Mouse (Mus musculus) thymus, adult 2 months (tissue): ENCODE data around the gene Krt24. TPM values are rescaled to one million over a fixed set of nuclear protein-coding genes. Genes with fewer than 3 reads are reported as not detected.

Source experiments
- DNase-seq: peaks from one replicate; pipeline ENCODE4 v3.0.0; 2021
- H3K27ac ChIP-seq: fragments of 200-500 bp; 2 replicates; pipeline ENCODE4 v1.5.1; 2012; ENCODE audit warnings: low read length, control low read depth; ENCODE audit not compliant: control insufficient read depth, insufficient read depth
- H3K27me3 ChIP-seq: fragments of 200-500 bp; 2 replicates; pipeline ENCODE4 v1.6.1; 2012; ENCODE audit warnings: mild to moderate bottlenecking, low read length, moderate library complexity, mixed read lengths; ENCODE audit not compliant: control insufficient read depth, insufficient read depth
- H3K36me3 ChIP-seq: fragments of 200-500 bp; 2 replicates; pipeline ENCODE4 v1.6.1; 2012; ENCODE audit warnings: mild to moderate bottlenecking, low read length, moderate library complexity; ENCODE audit not compliant: control insufficient read depth, insufficient read depth
- H3K4me1 ChIP-seq: fragments of 200-500 bp; replicated peaks from 2 replicates; pipeline ENCODE4 v1.6.1; 2012; ENCODE audit warnings: low read length; ENCODE audit not compliant: control insufficient read depth, insufficient read depth
- H3K4me3 ChIP-seq: fragments of 200-500 bp; 2 replicates; pipeline ENCODE4 v1.5.1; 2012; ENCODE audit warnings: mild to moderate bottlenecking, low read length, control low read depth, moderate library complexity; ENCODE audit not compliant: control insufficient read depth, insufficient read depth
- CTCF ChIP-seq: fragments of 200-500 bp; IDR thresholded peaks from 2 replicates; pipeline ENCODE4 v1.5.1; 2012; ENCODE audit warnings: mild to moderate bottlenecking, control low read depth, low read length, moderate library complexity, borderline replicate concordance; ENCODE audit not compliant: control insufficient read depth, poor library complexity, insufficient read depth; ENCODE audit errors: extremely low read depth
- POLR2A ChIP-seq: fragments of 200-500 bp; IDR thresholded peaks from 2 replicates; pipeline ENCODE4 v1.6.1; 2012; ENCODE audit warnings: mild to moderate bottlenecking, low read length, control low read depth, moderate library complexity; ENCODE audit not compliant: control insufficient read depth, poor library complexity, insufficient read depth; ENCODE audit errors: extremely low read depth
- WGBS: fragments of 180-500 bp; shearing (Covaris S2); methylation state at CpG from one replicate; pipeline ENCODE4 v1.1.7; 2018; 5-methylcytosine and 5-hydroxymethylcytosine counted together
- polyA plus RNA-seq: library from polyadenylated mRNA; depleted of rRNA; stranded (reverse); fragments of >200 nt; gene quantifications from 2 replicates; pipeline ENCODE4 v1.2.3, GENCODE M21; 2012; rRNA removed

Krt24 gene
- polyA plus RNA-seq = 0.10 and 0.12 TPM in 2 replicates

- H3K4me1 ChIP-seq = no peaks in the 10 kb centered on the region
- no peak for DNase-seq
- H3K27me3 ChIP-seq = no peaks in the 10 kb centered on the region
- H3K27ac ChIP-seq = no peak within 1 kb of the TSS
- TF ChIP-seq CTCF = no peak
- TF ChIP-seq POLR2A = no peak
- H3K36me3 ChIP-seq = no peaks in the 10 kb centered on the region
- 56% methylated on average over 11 of the region's 11 CpGs for WGBS
- H3K4me3 ChIP-seq = no peak within 1 kb of the TSS
These were observed at the start of gene Krt24 for GRCm38 (mm10) chr11:99284833-99285312. TSS of gene Krt24 (minus strand) at chr11:99285262.

GRCm38 (mm10) chr11:99333426-99333825, 48.4 kb upstream of the Krt24 start:
- Histone ChIP-seq H3K4me1 (no peaks in the 10 kb centered on the region), H3K36me3 (no peaks in the 10 kb centered on the region), H3K4me3 (no peak overlapping the region), H3K27ac (no peak overlapping the region), H3K27me3 (no peaks in the 10 kb centered on the region)
- TF ChIP-seq CTCF (no peak), POLR2A (no peak)
- 85% methylated on average over 13 of the region's 13 CpGs for WGBS
- no peak for DNase-seq

DNA sequence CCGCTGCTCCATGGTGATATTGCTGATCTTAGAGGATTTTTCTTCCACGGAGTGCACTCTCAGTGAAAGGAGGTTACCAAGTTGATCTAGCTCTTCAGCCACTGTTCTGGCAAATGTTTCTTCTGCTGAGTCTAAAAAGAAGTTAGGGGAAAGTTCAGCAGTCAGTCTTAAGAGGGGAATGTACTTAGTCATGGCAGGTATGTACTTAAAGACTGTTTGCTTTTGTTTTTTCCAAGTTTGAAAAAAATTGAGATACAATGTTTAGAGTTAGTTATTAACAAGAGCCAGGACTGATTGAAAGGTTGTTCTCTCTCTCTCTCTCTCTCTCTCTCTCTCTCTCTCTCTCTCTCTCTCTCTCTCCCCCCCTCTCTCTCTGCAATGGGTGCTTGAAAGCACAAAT, 44.6 kb upstream of the Krt24 start:
- no peaks in the 10 kb centered on the region for H3K4me1 ChIP-seq
- H3K27ac ChIP-seq = no peak overlapping the region
- H3K27me3 ChIP-seq = no peaks in the 10 kb centered on the region
- TF ChIP-seq CTCF (no peak), POLR2A (no peak)
- H3K4me3 ChIP-seq = no peak overlapping the region
- 79% methylated on average over 2 of the region's 2 CpGs for WGBS
- DNase-seq = no peak
- H3K36me3 ChIP-seq = no peaks in the 10 kb centered on the region

DNA sequence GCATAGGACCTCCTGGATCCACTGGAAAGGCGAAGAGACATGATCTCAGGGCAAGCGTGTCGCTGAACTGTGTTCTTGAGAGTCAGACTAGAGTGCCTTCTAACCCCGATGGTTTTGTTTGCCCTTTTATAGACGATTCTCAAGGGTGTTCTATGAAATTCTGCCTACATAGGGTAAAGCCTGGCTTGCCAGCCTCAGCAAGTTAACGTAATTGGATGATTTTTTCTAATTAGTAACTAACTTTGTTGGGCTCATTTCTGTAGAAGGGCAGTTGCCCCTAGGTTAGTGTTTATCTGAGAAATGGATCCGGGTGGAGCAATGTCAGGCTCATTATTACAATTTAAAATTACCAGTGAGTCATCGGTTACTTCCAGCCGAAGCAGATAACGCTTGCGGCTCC, 37.8 kb upstream of the Krt24 start, which contains the start of gene Krt25:
Gene Krt25 (minus strand): TSS at position 101 of the 400 bp plus-strand sequence.
- no peak within 1 kb of the TSS for H3K27ac ChIP-seq
- H3K4me1 ChIP-seq = no peaks in the 10 kb centered on the region
- H3K27me3 ChIP-seq = no peaks in the 10 kb centered on the region
- H3K36me3 ChIP-seq = no peaks in the 10 kb centered on the region
- 94% methylated on average over 11 of the region's 11 CpGs for WGBS
- H3K4me3 ChIP-seq = no peak within 1 kb of the TSS
- DNase-seq = no peak
- TF ChIP-seq CTCF (no peak), POLR2A (no peak)

DNA sequence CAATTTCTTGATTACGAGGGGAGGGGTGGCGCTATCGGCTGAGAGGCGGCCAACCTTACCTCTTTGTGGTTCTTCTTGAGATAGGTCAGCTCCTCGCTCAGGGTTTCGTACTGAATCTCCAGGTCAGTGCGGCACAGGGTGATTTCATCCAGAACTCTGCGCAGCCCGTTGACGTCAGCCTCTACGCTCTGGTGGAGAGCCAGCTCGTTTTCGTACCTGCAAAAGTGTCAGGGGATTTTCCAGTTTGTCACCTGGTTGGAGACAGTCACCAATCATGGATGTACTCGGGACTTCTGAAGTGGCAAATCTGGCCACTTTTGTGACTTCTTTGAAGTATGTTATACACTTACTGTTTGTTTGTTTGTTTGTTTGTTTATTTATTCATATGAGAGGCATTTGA, 36.0 kb upstream of the Krt24 start:
- Histone ChIP-seq H3K27me3 (no peaks in the 10 kb centered on the region), H3K4me1 (no peaks in the 10 kb centered on the region), H3K27ac (no peak overlapping the region), H3K4me3 (no peak overlapping the region), H3K36me3 (no peaks in the 10 kb centered on the region)
- no peak for DNase-seq
- WGBS = 86% methylated on average over 14 of the region's 14 CpGs
- no peak for TF ChIP-seq POLR2A
- no peak for TF ChIP-seq CTCF

DNA sequence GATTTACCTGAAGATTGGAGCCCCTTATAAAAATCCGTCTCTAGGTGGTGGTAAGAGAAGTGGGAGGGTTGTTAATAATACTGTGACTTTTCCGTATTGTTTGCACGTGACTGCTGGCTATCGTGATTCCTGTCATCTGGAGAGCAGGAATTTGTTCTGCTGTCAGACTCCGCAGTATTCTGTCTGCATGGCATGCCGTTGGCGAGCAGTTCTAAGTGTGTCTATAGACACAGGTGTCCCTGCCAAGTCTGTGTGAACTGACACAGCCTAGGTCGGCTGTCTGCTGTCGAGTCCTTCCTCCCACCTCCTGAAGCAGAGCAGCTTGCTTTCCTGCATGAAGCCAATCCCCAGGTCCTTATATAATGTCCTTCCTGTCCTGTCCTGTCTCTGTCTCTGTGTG, 34.1 kb upstream of the Krt24 start:
- H3K4me3 ChIP-seq = no peak overlapping the region
- no peak overlapping the region for H3K27ac ChIP-seq
- H3K36me3 ChIP-seq = no peaks in the 10 kb centered on the region
- TF ChIP-seq POLR2A (no peak), CTCF (no peak)
- no peak for DNase-seq
- H3K27me3 ChIP-seq = no peaks in the 10 kb centered on the region
- no peaks in the 10 kb centered on the region for H3K4me1 ChIP-seq
- 78% methylated on average over 9 of the region's 9 CpGs for WGBS

DNA sequence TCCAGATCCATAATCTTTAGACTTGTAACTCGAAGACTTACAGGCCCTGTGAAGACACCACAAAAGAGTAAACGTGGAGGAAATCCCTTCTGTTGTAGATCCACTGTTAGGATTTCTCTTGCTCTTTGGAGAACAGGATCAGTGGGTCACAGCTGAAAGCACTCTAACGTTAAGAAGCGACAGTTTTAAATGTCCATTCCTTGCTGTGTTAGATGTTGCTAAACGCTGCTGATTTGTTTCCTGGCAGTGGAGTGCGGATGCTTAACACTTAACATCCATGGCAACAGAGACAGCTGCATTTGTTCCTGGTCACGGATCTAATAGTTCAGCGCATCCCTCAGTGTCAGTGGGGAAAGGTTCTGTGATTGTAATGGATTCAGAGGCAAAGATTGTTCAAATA, 31.5 kb upstream of the Krt24 start:
- no peak overlapping the region for H3K4me3 ChIP-seq
- 84% methylated on average over 8 of the region's 8 CpGs for WGBS
- H3K27ac ChIP-seq = no peak overlapping the region
- no peak for DNase-seq
- H3K27me3 ChIP-seq = no peaks in the 10 kb centered on the region
- TF ChIP-seq CTCF = no peak
- TF ChIP-seq POLR2A = no peak
- H3K4me1 ChIP-seq = no peaks in the 10 kb centered on the region
- no peaks in the 10 kb centered on the region for H3K36me3 ChIP-seq

DNA sequence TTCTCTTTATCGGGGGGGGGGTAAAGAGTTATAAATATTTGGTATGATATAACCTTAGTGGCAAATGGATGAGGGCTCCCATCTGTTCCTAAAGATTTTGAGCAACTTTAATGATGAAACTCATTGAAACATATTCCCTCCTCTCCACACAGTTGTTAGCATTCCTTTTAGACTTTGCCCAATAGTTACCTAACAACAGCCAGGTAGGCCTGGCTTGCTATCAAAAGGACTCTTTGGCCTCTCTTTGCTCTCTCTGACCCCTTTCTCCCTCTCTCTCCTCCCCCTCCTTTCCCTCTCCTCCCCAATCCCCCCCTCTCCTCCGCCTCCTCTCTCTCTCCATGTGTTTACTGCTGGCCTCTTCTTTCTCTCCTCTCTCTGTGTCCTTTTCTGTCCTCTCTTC, 29.5 kb upstream of the Krt24 start:
- no peak overlapping the region for H3K27ac ChIP-seq
- no peaks in the 10 kb centered on the region for H3K4me1 ChIP-seq
- H3K27me3 ChIP-seq = no peaks in the 10 kb centered on the region
- no peak overlapping the region for H3K4me3 ChIP-seq
- no peak for DNase-seq
- 93% methylated on average over 2 of the region's 2 CpGs for WGBS
- no peaks in the 10 kb centered on the region for H3K36me3 ChIP-seq
- TF ChIP-seq CTCF (no peak), POLR2A (no peak)
